Comparison of ENCODE assay signal across 17 mouse cellular contexts in the genomic region with DNA sequence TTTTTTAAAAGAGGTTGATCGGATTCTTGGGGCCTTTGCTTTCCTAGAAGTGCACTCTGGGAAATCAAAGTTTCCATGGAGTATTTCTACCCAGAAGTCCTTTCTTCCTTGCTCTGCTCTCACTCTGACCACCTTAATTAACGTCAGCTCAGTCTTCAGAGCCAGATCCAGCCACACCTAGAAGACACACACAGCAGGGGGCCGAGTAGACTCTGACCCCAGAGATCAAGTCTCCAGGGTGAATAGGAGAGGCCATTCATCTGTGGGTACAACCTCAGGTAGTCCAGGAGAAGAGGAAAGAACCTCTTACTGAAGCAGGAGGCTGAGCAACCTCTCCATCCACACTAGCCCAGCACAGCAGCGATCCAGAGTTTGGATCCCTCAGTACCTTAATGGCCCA. TPM values are rescaled to one million over a fixed set of nuclear protein-coding genes. Genes with fewer than 3 reads are reported as not detected.
DNase-seq lines count a peak whose midpoint lies in the region; ATAC-seq and TF ChIP-seq lines count a peak whose summit lies in the region.
"Had no signal": no experiment of that assay in that cellular context is flagged by ENCODE, and none has a peak within 500 bp of the region (broad histone marks: within the 10 kb centered on the region; RNA-seq: fewer than 3 reads in every experiment).

No protein-coding gene starts in this region.

- H3K9ac ChIP-seq in kidney, embryonic 14.5 days (ENCODE audit: low read depth, low read length) = no peak overlapping the region
- no peak overlapping the region for H3K9ac ChIP-seq in intestine, postnatal 0 days (ENCODE audit: low read depth, low read length)
- H3K9ac ChIP-seq in lung, postnatal 0 days (replicated peaks; ENCODE audit: low read depth) = no peak overlapping the region
- H3K9ac ChIP-seq in heart, embryonic 11.5 days (ENCODE audit: low read depth, low read length) = no peak overlapping the region
- H3K9ac ChIP-seq: forebrain, embryonic 13.5 days; forebrain, postnatal 0 days; hindbrain, embryonic 13.5 days had no signal

- TF ChIP-seq EP300 in lung, postnatal 0 days (IDR thresholded peaks at IDR 0.05) = no peak

- TF ChIP-seq CTCF in kidney, adult 2 months (conservative IDR thresholded peaks at IDR 0.05; ENCODE audit: insufficient read depth, insufficient read length, low read depth, low read length) = no peak
- no peak for TF ChIP-seq CTCF in intestine, postnatal 0 days (IDR thresholded peaks at IDR 0.05; ENCODE audit: low read depth)
- TF ChIP-seq CTCF in lung, postnatal 0 days (IDR thresholded peaks at IDR 0.05) = no peak

- peak; percentile 63 for DNase-seq in kidney, adult 2 months
- peak; percentile 45 for DNase-seq in ZHBTc4 (ENCODE audit: low read depth, low spot score)
- no peak for DNase-seq in lung, postnatal 0 days (ENCODE audit: low spot score)
- DNase-seq: adrenal gland, adult 8-10 months; adrenal gland, postnatal 36 days; cerebellum, adult 2 months; cerebellum, postnatal 10 days; forebrain, postnatal 0 days; gastrocnemius, postnatal 25 days; heart, postnatal 14 days had no signal

- H3K27me3 ChIP-seq in kidney, adult 2 months (replicated peaks; ENCODE audit: control insufficient read depth, insufficient read depth, low read length) = no peaks in the 10 kb centered on the region
- H3K27me3 ChIP-seq in kidney, embryonic 14.5 days (ENCODE audit: control insufficient read depth, insufficient read depth, low read length) = no peaks in the 10 kb centered on the region
- no peaks in the 10 kb centered on the region for H3K27me3 ChIP-seq in intestine, postnatal 0 days (replicated peaks; ENCODE audit: control insufficient read depth, insufficient read depth, low read length)
- no peaks in the 10 kb centered on the region for H3K27me3 ChIP-seq in lung, postnatal 0 days (replicated peaks; ENCODE audit: insufficient read depth, low read length)
- no peaks in the 10 kb centered on the region for H3K27me3 ChIP-seq in heart, embryonic 11.5 days (ENCODE audit: control insufficient read depth, insufficient read depth, low read length)
- H3K27me3 ChIP-seq: CH12.LX; forebrain, embryonic 13.5 days; hindbrain, embryonic 13.5 days had no signal

- H3K4me2 ChIP-seq in kidney, embryonic 14.5 days (replicated peaks; ENCODE audit: low read depth, low read length) = no peak overlapping the region
- no peak overlapping the region for H3K4me2 ChIP-seq in intestine, postnatal 0 days (replicated peaks; ENCODE audit: low read depth)
- no peak overlapping the region for H3K4me2 ChIP-seq in lung, postnatal 0 days (replicated peaks; ENCODE audit: low read depth, low read length)
- no peak overlapping the region for H3K4me2 ChIP-seq in heart, embryonic 11.5 days
- H3K4me2 ChIP-seq: forebrain, embryonic 13.5 days; hindbrain, embryonic 13.5 days had no signal

- no peaks in the 10 kb centered on the region for H3K9me3 ChIP-seq in kidney, embryonic 14.5 days (ENCODE audit: control insufficient read depth, low read length)
- no peaks in the 10 kb centered on the region for H3K9me3 ChIP-seq in intestine, postnatal 0 days (ENCODE audit: control insufficient read depth)
- H3K9me3 ChIP-seq in lung, postnatal 0 days (ENCODE audit: low read length) = no peaks in the 10 kb centered on the region
- no peaks in the 10 kb centered on the region for H3K9me3 ChIP-seq in heart, embryonic 11.5 days (replicated peaks; ENCODE audit: control insufficient read depth, low read length)
- H3K9me3 ChIP-seq: embryonic facial prominence, embryonic 10.5 days; forebrain, embryonic 13.5 days; hindbrain, embryonic 13.5 days had no signal

- TF ChIP-seq POLR2A in kidney, adult 2 months (IDR thresholded peaks at IDR 0.05; ENCODE audit: low read depth, low read length) = no peak

- no peak overlapping the region for H3K4me3 ChIP-seq in kidney, adult 2 months (ENCODE audit: insufficient read depth, low read depth, low read length)
- H3K4me3 ChIP-seq in kidney, embryonic 14.5 days (ENCODE audit: low read length) = no peak overlapping the region
- no peak overlapping the region for H3K4me3 ChIP-seq in intestine, postnatal 0 days (ENCODE audit: low read depth, low read length)
- no peak overlapping the region for H3K4me3 ChIP-seq in lung, postnatal 0 days (ENCODE audit: low read depth, low read length)
- H3K4me3 ChIP-seq in heart, embryonic 11.5 days (ENCODE audit: low read depth, low read length) = no peak overlapping the region
- H3K4me3 ChIP-seq: embryonic facial prominence, embryonic 10.5 days; forebrain, embryonic 13.5 days; hindbrain, embryonic 13.5 days had no signal

- H3K27ac ChIP-seq in kidney, adult 2 months (ENCODE audit: insufficient read depth, low read depth, low read length) = no peak overlapping the region
- no peak overlapping the region for H3K27ac ChIP-seq in kidney, embryonic 14.5 days (ENCODE audit: low read depth, low read length)
- no peak overlapping the region for H3K27ac ChIP-seq in intestine, postnatal 0 days (ENCODE audit: low read depth, low read length)
- no peak overlapping the region for H3K27ac ChIP-seq in lung, postnatal 0 days (ENCODE audit: low read length)
- H3K27ac ChIP-seq in heart, embryonic 11.5 days (ENCODE audit: low read depth, low read length) = no peak overlapping the region
- H3K27ac ChIP-seq: embryonic facial prominence, embryonic 10.5 days; forebrain, embryonic 13.5 days; hindbrain, embryonic 13.5 days had no signal

- H3K4me1 ChIP-seq in kidney, adult 2 months (ENCODE audit: control insufficient read depth, insufficient read depth, low read length) = peaks cover 2% of the 10 kb centered on the region; the same call in 1 of the 2 replicates
- peaks cover 8% of the 10 kb centered on the region; the same call in 1 of the 2 replicates for H3K4me1 ChIP-seq in kidney, embryonic 14.5 days (ENCODE audit: control insufficient read depth, insufficient read depth, low read length)
- no peaks in the 10 kb centered on the region for H3K4me1 ChIP-seq in intestine, postnatal 0 days (replicated peaks; ENCODE audit: control insufficient read depth, insufficient read depth, low read length)
- no peaks in the 10 kb centered on the region for H3K4me1 ChIP-seq in lung, postnatal 0 days (ENCODE audit: insufficient read depth, low read depth, low read length)
- peaks cover 12% of the 10 kb centered on the region for H3K4me1 ChIP-seq in heart, embryonic 11.5 days (ENCODE audit: control insufficient read depth, insufficient read depth, low read length)

- no peaks in the 10 kb centered on the region for H3K36me3 ChIP-seq in kidney, adult 2 months (ENCODE audit: control insufficient read depth, insufficient read depth, low read length)
- H3K36me3 ChIP-seq in kidney, embryonic 14.5 days (ENCODE audit: control insufficient read depth, insufficient read depth, low read length) = no peaks in the 10 kb centered on the region
- no peaks in the 10 kb centered on the region for H3K36me3 ChIP-seq in intestine, postnatal 0 days (ENCODE audit: control insufficient read depth, insufficient read depth)
- no peaks in the 10 kb centered on the region for H3K36me3 ChIP-seq in lung, postnatal 0 days (ENCODE audit: insufficient read depth, low read length)
- H3K36me3 ChIP-seq in heart, embryonic 11.5 days (ENCODE audit: control insufficient read depth, insufficient read depth, low read length) = no peaks in the 10 kb centered on the region
- H3K36me3 ChIP-seq: embryonic facial prominence, embryonic 10.5 days; hindbrain, embryonic 13.5 days had no signal

- ATAC-seq in kidney, embryonic 14.5 days (ENCODE audit: low FRiP score, low TSS enrichment) = no peak
- peak; percentile 54; the same call in 1 of the 2 replicates for ATAC-seq in intestine, postnatal 0 days
- ATAC-seq in lung, postnatal 0 days = no peak
- ATAC-seq in heart, embryonic 11.5 days (replicated peaks; ENCODE audit: insufficient number of reproducible peaks, low FRiP score, low TSS enrichment) = no peak
- ATAC-seq: forebrain, embryonic 13.5 days; forebrain, postnatal 0 days had no signal

- 66% methylated on average over 4 of the region's 4 CpGs for WGBS in kidney, adult 2 months
- WGBS in kidney, embryonic 14.5 days = 75% methylated on average over 4 of the region's 4 CpGs
- 43% methylated on average over 4 of the region's 4 CpGs for WGBS in intestine, postnatal 0 days
- WGBS in lung, postnatal 0 days = 64% methylated on average over 4 of the region's 4 CpGs
- WGBS in heart, embryonic 11.5 days (ENCODE audit: insufficient replicate concordance) = 63% methylated on average over 4 of the region's 4 CpGs

RNA-seq across cellular contexts. Expression of a gene that starts 11.5 kb away (rescaled TPM):
- polyA plus RNA-seq in kidney, adult 2 months (2012; rRNA removed) = 12.2 and 12.3 TPM in 2 replicates
- 3.0 and 4.1 TPM in 2 replicates for polyA plus RNA-seq in kidney, embryonic 14.5 days (2014; fragmentation: Nextera tagmentation; extraction: Ambion mirVana)
- polyA plus RNA-seq in intestine, postnatal 0 days (2015; fragmentation: Nextera tagmentation; extraction: Ambion mirVana) = 0.37 and 0.55 TPM in 2 replicates
- polyA plus RNA-seq in lung, postnatal 0 days (2015; fragmentation: Nextera tagmentation; extraction: Ambion mirVana) = 2.2 and 2.3 TPM in 2 replicates
- polyA plus RNA-seq in heart, embryonic 11.5 days (2014; fragmentation: Nextera tagmentation; extraction: Ambion mirVana) = 2.4 and 3.0 TPM in 2 replicates
